Mouse (Mus musculus): ENCODE results near the gene Kcng4. TPM values are rescaled to one million over a fixed set of nuclear protein-coding genes. Genes with fewer than 3 reads are reported as not detected.

The Kcng4 gene
- total RNA-seq (2023) = not detected

DNA sequence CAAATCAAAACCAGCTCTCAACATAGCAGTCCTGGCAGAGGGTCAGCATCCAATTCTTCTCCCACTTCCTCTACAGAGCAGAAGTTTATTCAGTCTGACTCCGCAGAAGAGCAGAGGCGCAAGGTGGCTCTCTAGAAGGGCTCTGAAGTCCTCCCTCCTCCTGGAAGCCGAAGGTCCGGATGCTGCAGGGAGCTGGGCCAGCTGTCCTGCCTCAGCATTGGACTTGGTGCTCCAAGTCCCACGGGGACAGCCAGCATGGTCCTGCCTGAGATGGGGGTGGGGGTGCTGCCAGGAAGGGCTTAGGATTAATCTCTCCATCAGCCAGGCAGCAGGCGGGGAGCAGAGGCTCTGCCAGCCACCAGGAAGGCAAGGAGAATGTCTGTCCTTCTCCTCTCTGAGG is at the start of gene Kcng4:
Kcng4 (minus strand) TSS at position 303 of the 400 bp plus-strand sequence.

DNA sequence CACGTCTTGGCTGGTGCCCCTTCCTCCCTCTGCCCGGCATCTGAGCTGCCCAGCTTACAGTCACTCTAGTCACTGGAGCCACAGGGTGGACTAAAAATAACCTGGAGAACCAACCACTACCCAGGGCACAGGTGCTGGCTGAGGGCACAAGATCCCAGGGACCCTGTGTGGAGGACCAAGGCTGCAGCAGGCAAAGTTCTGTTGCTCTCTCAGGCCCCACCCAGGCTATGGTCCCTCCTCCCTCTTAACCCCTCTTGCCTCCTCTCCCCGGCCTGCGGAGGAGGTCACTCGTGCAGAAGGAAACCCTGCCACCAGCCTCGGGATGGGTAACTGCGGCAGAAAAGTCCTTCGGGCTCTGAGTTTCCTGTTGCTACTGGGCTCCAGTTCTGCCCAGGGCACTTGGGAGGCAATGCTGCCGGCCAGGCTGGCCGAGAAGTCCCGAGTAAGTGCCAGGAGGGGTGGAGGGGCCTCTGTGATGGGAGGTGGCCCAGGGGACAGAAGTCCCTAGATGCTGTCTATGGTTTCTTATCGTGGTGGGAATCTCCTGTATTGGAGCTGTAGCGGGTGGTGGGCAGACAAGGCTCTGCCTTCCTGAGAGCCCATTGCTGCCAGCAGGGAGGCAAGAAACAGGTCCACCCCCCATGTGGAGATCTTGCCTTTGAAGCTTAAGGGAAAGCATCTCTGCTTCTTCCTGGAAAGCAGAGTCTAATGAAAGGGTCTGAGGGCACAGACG is 30.9 kb upstream of the Kcng4 start, which contains the start of gene Wfdc1:
Wfdc1 (plus strand) TSS at position 147 of the 733 bp plus-strand sequence.

DNA sequence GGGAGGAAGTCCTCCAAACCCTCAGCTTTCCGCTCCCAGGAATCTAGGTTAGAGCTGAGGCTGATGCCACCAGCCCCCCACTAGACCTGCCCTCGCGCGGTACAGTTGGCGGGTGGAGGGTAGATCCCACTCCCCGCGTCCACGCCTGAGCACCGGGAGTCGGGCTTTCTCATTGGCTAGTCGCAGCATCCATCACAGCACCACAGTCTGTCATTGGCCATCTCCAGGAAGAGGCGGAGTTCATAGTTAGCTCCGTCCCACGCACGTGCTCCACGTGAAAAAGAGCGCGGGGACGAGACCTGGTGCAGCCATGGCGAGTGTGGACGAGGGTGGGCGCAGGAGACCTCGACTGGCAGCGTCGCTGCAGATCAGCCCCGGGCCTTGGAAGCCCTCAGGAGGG is 23.0 kb downstream of the Kcng4 start, which contains the start of gene Adad2:
Adad2 (plus strand) TSS at position 277 of the 400 bp plus-strand sequence.

DNA sequence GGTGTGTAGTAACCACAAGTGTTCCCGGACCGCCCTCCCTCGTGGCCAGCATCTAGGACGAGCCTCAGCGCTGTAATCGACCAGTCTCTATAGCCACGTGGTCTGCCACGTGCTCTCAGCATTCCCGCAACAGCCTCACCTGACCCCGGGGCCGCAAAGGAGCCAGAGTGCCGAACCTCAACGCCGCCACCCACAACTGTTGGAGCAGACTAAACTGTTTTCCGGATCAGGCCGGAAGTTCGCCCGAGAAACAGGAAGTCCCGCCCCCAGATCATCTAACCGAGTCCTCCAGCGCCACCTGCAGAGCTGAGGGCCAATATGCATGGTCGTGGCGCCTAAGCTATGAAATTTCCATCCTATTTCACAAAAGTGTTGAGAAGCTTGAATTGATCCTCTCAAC is 30.5 kb downstream of the Kcng4 start, which contains the start of gene Taf1c:
Taf1c (minus strand) TSS at position 227 of the 400 bp plus-strand sequence.

DNA sequence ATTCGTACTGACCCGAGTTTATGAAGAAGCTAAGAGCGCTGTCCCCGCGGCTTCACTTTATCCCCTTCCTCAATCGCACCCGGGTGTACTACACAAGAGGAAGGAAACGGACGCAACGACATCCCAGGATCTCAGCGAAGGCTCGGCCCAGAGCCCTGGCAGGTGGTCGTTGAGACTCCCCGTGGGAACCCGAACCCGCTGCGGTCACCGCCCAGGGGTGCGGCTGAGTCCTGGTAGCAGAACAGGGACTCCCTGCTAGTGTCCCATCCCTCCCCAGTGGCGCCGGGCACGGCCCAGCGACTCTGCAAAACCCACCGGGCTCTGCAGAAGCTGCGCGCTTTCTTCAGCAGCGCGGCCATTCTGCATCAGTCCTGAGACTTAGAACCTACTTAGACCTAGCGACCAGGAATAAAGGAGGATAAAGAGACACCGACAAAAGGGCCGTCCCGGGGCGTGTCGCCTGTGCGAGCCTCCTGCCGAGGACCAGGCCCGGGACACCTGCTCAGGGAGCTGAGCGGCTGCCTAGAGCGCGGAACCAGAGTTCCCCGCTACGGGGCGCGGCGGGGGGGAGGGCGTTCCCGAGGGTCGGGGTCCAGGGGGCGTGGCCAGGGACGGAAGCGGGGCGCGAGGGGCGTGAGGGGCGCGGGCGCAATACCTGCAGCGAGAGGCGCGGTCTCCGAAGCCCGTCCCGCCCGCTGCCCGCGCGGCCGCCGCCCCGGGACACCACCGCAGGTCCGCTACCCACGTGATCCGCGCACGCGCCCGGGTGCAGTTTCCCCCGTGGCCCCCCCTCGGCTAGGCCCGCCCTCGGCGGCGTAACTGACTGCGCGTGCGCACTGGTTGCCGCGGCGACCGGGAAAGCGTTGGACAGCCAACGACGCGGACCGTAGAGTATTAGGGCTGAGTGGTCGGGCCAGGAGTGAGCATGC is 60.8 kb downstream of the Kcng4 start, which contains the start of the genes Hsdl1 and Dnaaf1:
Hsdl1 (minus strand) TSS at position 747 of the 929 bp plus-strand sequence.
Dnaaf1 (plus strand) TSS at position 799 of the 929 bp plus-strand sequence.

Other genes starting within 250 kb of the Kcng4 start
- 12.2 TPM for gene Mlycd, start 240.8 kb downstream of the Kcng4 start, total RNA-seq (2023)
- gene Osgin1, start 201.6 kb downstream of the Kcng4 start, total RNA-seq (2023) = 7.7 TPM
- not detected for gene Necab2, start 189.0 kb downstream of the Kcng4 start, total RNA-seq (2023)
- 1.4 TPM for gene Slc38a8, start 134.0 kb downstream of the Kcng4 start, total RNA-seq (2023)
- gene Mbtps1, start 76.9 kb downstream of the Kcng4 start, total RNA-seq (2023) = 199 TPM
- 65.4 TPM for gene Hsdl1, start 60.5 kb downstream of the Kcng4 start, total RNA-seq (2023)
- gene Dnaaf1, start 60.4 kb downstream of the Kcng4 start, total RNA-seq (2023) = not detected
- gene Taf1c, start 30.5 kb downstream of the Kcng4 start, total RNA-seq (2023) = 21.8 TPM
- gene Adad2, start 22.9 kb downstream of the Kcng4 start, total RNA-seq (2023) = not detected
- gene Wfdc1, start 30.7 kb upstream of the Kcng4 start, total RNA-seq (2023) = not detected
- not detected for gene Atp2c2, start 64.3 kb upstream of the Kcng4 start, total RNA-seq (2023)
- 3.6 TPM for gene Tldc1, start 142.7 kb upstream of the Kcng4 start, total RNA-seq (2023)
- gene Cotl1, start 204.9 kb upstream of the Kcng4 start, total RNA-seq (2023) = 510 TPM
- 10.9 TPM for gene Klhl36, start 226.6 kb upstream of the Kcng4 start, total RNA-seq (2023)

Data from CD4-positive naive resting alpha-beta T cell, adult 76 days (primary cell).